Mouse (Mus musculus) liver, adult 10 weeks (tissue): ENCODE data around the gene Olfr1042. TPM values are rescaled to one million over a fixed set of nuclear protein-coding genes. Genes with fewer than 3 reads are reported as not detected.

Source experiments
- polyA plus RNA-seq: library from polyadenylated mRNA; stranded (reverse); fragments of 350-450 nt; fragmentation: Illumina TruSeq; extraction: RNeasy Lipid Tissue Mini Kit (QIAGEN cat#74804); gene quantifications from one replicate; pipeline ENCODE4 v1.2.3, GENCODE M21; 2014; ENCODE audit warnings: low read depth, low replicate concordance

Olfr1042 gene
- not detected for polyA plus RNA-seq

GRCm38 (mm10) chr2:86161738-86162137 is at the start of gene Olfr1042:
Olfr1042 (minus strand) TSS chr2:86161838.

GRCm38 (mm10) chr2:86202909-86203308 is 41.3 kb upstream of the Olfr1042 start, which contains the start of gene Olfr1045:
Olfr1045 (minus strand) TSS chr2:86203009.

GRCm38 (mm10) chr2:86185583-86185982 is 23.9 kb upstream of the Olfr1042 start, which contains the start of gene Olfr52:
Olfr52 (minus strand) TSS chr2:86185683.

GRCm38 (mm10) chr2:86177720-86178119 is 16.1 kb upstream of the Olfr1042 start, which contains the start of gene Olfr1044:
Olfr1044 (minus strand) TSS chr2:86177820.

GRCm38 (mm10) chr2:86167422-86167821 is 5.8 kb upstream of the Olfr1042 start, which contains the start of gene Olfr1043:
Olfr1043 (minus strand) TSS chr2:86167522.

GRCm38 (mm10) chr2:86146632-86147031 is 15.0 kb downstream of the Olfr1042 start, which contains the start of gene Olfr1040:
Olfr1040 (minus strand) TSS chr2:86146732.

GRCm38 (mm10) chr2:86135828-86136227 is 25.8 kb downstream of the Olfr1042 start, which contains the start of gene Olfr1039:
Olfr1039 (minus strand) TSS chr2:86135928.

Other genes starting within 250 kb of the Olfr1042 start
- not detected for gene Olfr1025-ps1, start 246.6 kb downstream of the Olfr1042 start, polyA plus RNA-seq
- gene Olfr1026, start 240.3 kb downstream of the Olfr1042 start, polyA plus RNA-seq: not detected
- not detected for gene Olfr1028, start 211.4 kb downstream of the Olfr1042 start, polyA plus RNA-seq
- gene Olfr1029, start 187.9 kb downstream of the Olfr1042 start, polyA plus RNA-seq: 0.13 TPM
- gene Olfr1030, start 182.6 kb downstream of the Olfr1042 start, polyA plus RNA-seq: not detected
- gene Olfr1031, start 171.5 kb downstream of the Olfr1042 start, polyA plus RNA-seq: not detected
- gene Olfr1032, start 156.3 kb downstream of the Olfr1042 start, polyA plus RNA-seq: not detected
- 14.7 TPM for gene Olfr1033, start 141.2 kb downstream of the Olfr1042 start, polyA plus RNA-seq
- 5.8 TPM for gene Olfr1034, start 116.0 kb downstream of the Olfr1042 start, polyA plus RNA-seq
- gene Olfr1036, start 87.8 kb downstream of the Olfr1042 start, polyA plus RNA-seq: not detected
- not detected for gene Olfr1037, start 74.5 kb downstream of the Olfr1042 start, polyA plus RNA-seq
- gene Olfr1039, start 25.9 kb downstream of the Olfr1042 start, polyA plus RNA-seq: not detected
- gene Olfr1040, start 15.1 kb downstream of the Olfr1042 start, polyA plus RNA-seq: not detected
- not detected for gene Olfr1043, start 5.7 kb upstream of the Olfr1042 start, polyA plus RNA-seq
- gene Olfr1044, start 16.0 kb upstream of the Olfr1042 start, polyA plus RNA-seq: not detected
- not detected for gene Olfr52, start 23.8 kb upstream of the Olfr1042 start, polyA plus RNA-seq
- not detected for gene Olfr1045, start 41.2 kb upstream of the Olfr1042 start, polyA plus RNA-seq
- gene Olfr1046, start 57.5 kb upstream of the Olfr1042 start, polyA plus RNA-seq: not detected
- gene Olfr1047, start 69.6 kb upstream of the Olfr1042 start, polyA plus RNA-seq: not detected
- gene Olfr1048, start 78.5 kb upstream of the Olfr1042 start, polyA plus RNA-seq: not detected
- gene Olfr1049, start 96.5 kb upstream of the Olfr1042 start, polyA plus RNA-seq: not detected
- not detected for gene Olfr1051, start 117.2 kb upstream of the Olfr1042 start, polyA plus RNA-seq
- not detected for gene Olfr1052, start 130.6 kb upstream of the Olfr1042 start, polyA plus RNA-seq
- gene Olfr1053, start 153.4 kb upstream of the Olfr1042 start, polyA plus RNA-seq: not detected
- gene Olfr1054, start 173.6 kb upstream of the Olfr1042 start, polyA plus RNA-seq: not detected
- gene Olfr1055, start 188.4 kb upstream of the Olfr1042 start, polyA plus RNA-seq: not detected
- gene Olfr1056, start 200.6 kb upstream of the Olfr1042 start, polyA plus RNA-seq: not detected
- not detected for gene Olfr1057, start 216.6 kb upstream of the Olfr1042 start, polyA plus RNA-seq
- not detected for gene Olfr1058, start 226.7 kb upstream of the Olfr1042 start, polyA plus RNA-seq